Mouse (Mus musculus): ENCODE data around the gene Spon1.

DNA sequence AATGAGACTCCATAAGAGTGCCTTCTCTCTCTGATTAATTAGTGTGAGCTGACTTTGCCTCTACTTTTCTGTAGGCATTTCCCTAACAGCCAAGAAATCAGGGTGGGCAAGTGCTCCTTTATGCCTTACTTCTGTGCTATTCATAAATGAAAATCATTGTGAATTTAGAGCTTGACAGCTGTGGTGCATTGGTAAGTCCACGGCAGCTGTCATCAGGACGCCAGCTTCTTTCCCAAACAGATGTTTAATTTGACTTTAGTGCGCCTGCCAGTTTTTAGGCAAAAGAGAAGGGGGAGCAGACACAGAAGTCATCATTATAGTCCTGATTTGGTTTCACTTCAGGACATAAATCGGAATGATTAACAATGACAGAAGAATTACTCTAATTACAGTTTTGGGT lies 84.6 kb downstream of the Spon1 start:
- TF ChIP-seq CTCF (conservative IDR thresholded peaks at IDR 0.05; ENCODE audit: low read length) (no peak), NANOG (IDR thresholded peaks at IDR 0.05; ENCODE audit: borderline replicate concordance, low read length) (no peak)

Data from E14TG2a.4 (cell line).